ENCODE assay signal across 10 mouse cellular contexts in the genomic region with DNA sequence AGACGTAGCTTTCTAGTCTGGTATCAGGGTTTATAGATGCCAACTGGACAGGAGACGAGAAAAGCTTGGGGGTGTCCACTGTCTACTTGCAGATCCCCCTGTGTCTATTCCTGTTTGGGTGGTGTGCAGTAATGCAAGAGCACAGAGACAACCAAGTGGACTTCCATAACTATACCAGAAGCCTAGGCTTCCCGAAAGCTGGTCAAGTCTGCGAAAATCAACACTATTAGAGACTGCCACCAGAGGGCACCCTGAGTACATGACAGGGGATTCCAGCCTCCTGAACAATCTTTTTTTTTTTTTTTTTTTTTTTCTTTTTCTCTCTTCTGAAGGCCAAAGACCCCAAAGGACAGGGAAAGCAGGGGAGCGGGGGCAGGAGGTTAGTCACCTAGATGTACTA. TPM values are rescaled to one million over a fixed set of nuclear protein-coding genes. Genes with fewer than 3 reads are reported as not detected.
DNase-seq lines count a peak whose midpoint lies in the region; ATAC-seq and TF ChIP-seq lines count a peak whose summit lies in the region.
"Had no signal": no experiment of that assay in that cellular context is flagged by ENCODE, and none has a peak within 500 bp of the region (broad histone marks: within the 10 kb centered on the region; RNA-seq: fewer than 3 reads in every experiment).

No protein-coding gene starts in this region.

- ATAC-seq in neural tube, embryonic 15.5 days (ENCODE audit: low FRiP score): no peak
- ATAC-seq in forebrain, postnatal 0 days: peak; percentile 49; the same call in 1 of the 2 replicates

- H3K9ac ChIP-seq in neural tube, embryonic 15.5 days (replicated peaks): no peak overlapping the region
- no peak overlapping the region for H3K9ac ChIP-seq in forebrain, postnatal 0 days

- H3K4me1 ChIP-seq in neural tube, embryonic 15.5 days: peaks cover 13% of the 10 kb centered on the region
- no peaks in the 10 kb centered on the region for H3K4me1 ChIP-seq in forebrain, postnatal 0 days (ENCODE audit: insufficient read depth)
- peaks cover 32% of the 10 kb centered on the region for H3K4me1 ChIP-seq in limb, embryonic 10.5 days

- H3K36me3 ChIP-seq in neural tube, embryonic 15.5 days: no peaks in the 10 kb centered on the region
- H3K36me3 ChIP-seq in forebrain, postnatal 0 days (ENCODE audit: insufficient read depth): no peaks in the 10 kb centered on the region
- H3K36me3 ChIP-seq in limb, embryonic 10.5 days: no peaks in the 10 kb centered on the region

- H3K27me3 ChIP-seq in neural tube, embryonic 15.5 days (replicated peaks): peaks cover 88% of the 10 kb centered on the region
- H3K27me3 ChIP-seq in forebrain, postnatal 0 days (ENCODE audit: insufficient read depth, low read length): peaks cover 49% of the 10 kb centered on the region
- H3K27me3 ChIP-seq in limb, embryonic 10.5 days (ENCODE audit: low read depth, poor library complexity, severe bottlenecking): peaks cover 98% of the 10 kb centered on the region

- no peak overlapping the region for H3K27ac ChIP-seq in neural tube, embryonic 15.5 days (replicated peaks)
- H3K27ac ChIP-seq in forebrain, postnatal 0 days (ENCODE audit: low read depth, low read length): no peak overlapping the region
- no peak overlapping the region for H3K27ac ChIP-seq in limb, embryonic 10.5 days

- no peak overlapping the region for H3K4me3 ChIP-seq in neural tube, embryonic 15.5 days (replicated peaks)
- H3K4me3 ChIP-seq in forebrain, postnatal 0 days (ENCODE audit: low read depth, low read length): no peak overlapping the region
- no peak overlapping the region for H3K4me3 ChIP-seq in limb, embryonic 10.5 days

- no peak overlapping the region for H3K4me2 ChIP-seq in neural tube, embryonic 15.5 days
- no peak overlapping the region for H3K4me2 ChIP-seq in forebrain, postnatal 0 days (ENCODE audit: low read depth)

- 17% methylated on average over 5 of the region's 5 CpGs for WGBS in neural tube, embryonic 15.5 days
- 18% methylated on average over 5 of the region's 5 CpGs for WGBS in forebrain, postnatal 0 days
- WGBS in limb, embryonic 10.5 days: 19% methylated on average over 5 of the region's 5 CpGs

- TF ChIP-seq CTCF in forebrain, postnatal 0 days (IDR thresholded peaks at IDR 0.05; ENCODE audit: low read depth): peak; percentile 87

- no peaks in the 10 kb centered on the region for H3K9me3 ChIP-seq in neural tube, embryonic 15.5 days (replicated peaks)
- H3K9me3 ChIP-seq in forebrain, postnatal 0 days (ENCODE audit: low read length): no peaks in the 10 kb centered on the region
- no peaks in the 10 kb centered on the region for H3K9me3 ChIP-seq in limb, embryonic 10.5 days (replicated peaks)

- peak; percentile 77 for DNase-seq in neural tube, embryonic 10.5 days (ENCODE audit: extremely low spot score, low spot score)
- DNase-seq in c-Kit-positive CD71-positive TER-119-negative erythroid progenitor cells, embryonic 14.5 days (ENCODE audit: low read depth): peak; percentile 46
- DNase-seq in forebrain, postnatal 0 days: peak; percentile 90
- peak; percentile 81 for DNase-seq in induced T-regulatory cell, adult 2 months (ENCODE audit: low read depth)
- peak; percentile 81 for DNase-seq in limb, embryonic 10.5 days (ENCODE audit: low spot score)
- peak; percentile 56 for DNase-seq in retina, adult 2 months (ENCODE audit: low read depth, low spot score)
- DNase-seq in thymus, postnatal 25 days: peak; percentile 69

RNA-seq across cellular contexts. Expression of a gene that starts 12.4 kb away (rescaled TPM):
- 1.2 and 1.3 TPM in 2 replicates for polyA plus RNA-seq in neural tube, embryonic 15.5 days (2015; fragmentation: Nextera tagmentation; extraction: Ambion mirVana)
- 1.3 and 1.4 TPM in 2 replicates for total RNA-seq in forebrain, postnatal 0 days (2014; rRNA removed)
- polyA plus RNA-seq in forebrain, postnatal 0 days (2015; fragmentation: Nextera tagmentation; extraction: Ambion mirVana): 0.54 and 0.62 TPM in 2 replicates
- 0.11 TPM in 1 of 2 replicates, not detected in the other for polyA plus RNA-seq in limb, embryonic 10.5 days (2016; fragmentation: Nextera tagmentation; extraction: Ambion mirVana)
- polyA plus RNA-seq: stomach, embryonic 16.5 days had no signal

RNA-seq across cellular contexts. Expression of a gene that starts 18.6 kb away (rescaled TPM):
- polyA plus RNA-seq in neural tube, embryonic 15.5 days (2015; fragmentation: Nextera tagmentation; extraction: Ambion mirVana): 0.12 and 0.19 TPM in 2 replicates
- total RNA-seq in forebrain, postnatal 0 days (2014; rRNA removed): 0.38 TPM in 1 of 2 replicates, not detected in the other
- polyA plus RNA-seq in forebrain, postnatal 0 days (2015; fragmentation: Nextera tagmentation; extraction: Ambion mirVana): 0.10 and 0.44 TPM in 2 replicates
- polyA plus RNA-seq in limb, embryonic 10.5 days (2016; fragmentation: Nextera tagmentation; extraction: Ambion mirVana): not detected in 2 replicates
- polyA plus RNA-seq: gonadal fat pad, adult 2 months; stomach, embryonic 16.5 days had no signal

RNA-seq across cellular contexts. Expression of a gene that starts 36.9 kb away (rescaled TPM):
- 1.2 and 2.1 TPM in 2 replicates for polyA plus RNA-seq in neural tube, embryonic 15.5 days (2015; fragmentation: Nextera tagmentation; extraction: Ambion mirVana)
- 0.15 TPM in 1 of 2 replicates, not detected in the other for total RNA-seq in forebrain, postnatal 0 days (2014; rRNA removed)
- 0.18 and 0.23 TPM in 2 replicates for polyA plus RNA-seq in forebrain, postnatal 0 days (2015; fragmentation: Nextera tagmentation; extraction: Ambion mirVana)
- polyA plus RNA-seq in limb, embryonic 10.5 days (2016; fragmentation: Nextera tagmentation; extraction: Ambion mirVana): 0.05 and 0.11 TPM in 2 replicates
- polyA plus RNA-seq: gonadal fat pad, adult 2 months; stomach, embryonic 16.5 days had no signal
